Mouse (Mus musculus): ENCODE results near the gene Pea15a. TPM values are rescaled to one million over a fixed set of nuclear protein-coding genes. Genes with fewer than 3 reads are reported as not detected.

Pea15a gene
- total RNA-seq, 1 experiment from 2014 or later = 10.5 TPM

DNA sequence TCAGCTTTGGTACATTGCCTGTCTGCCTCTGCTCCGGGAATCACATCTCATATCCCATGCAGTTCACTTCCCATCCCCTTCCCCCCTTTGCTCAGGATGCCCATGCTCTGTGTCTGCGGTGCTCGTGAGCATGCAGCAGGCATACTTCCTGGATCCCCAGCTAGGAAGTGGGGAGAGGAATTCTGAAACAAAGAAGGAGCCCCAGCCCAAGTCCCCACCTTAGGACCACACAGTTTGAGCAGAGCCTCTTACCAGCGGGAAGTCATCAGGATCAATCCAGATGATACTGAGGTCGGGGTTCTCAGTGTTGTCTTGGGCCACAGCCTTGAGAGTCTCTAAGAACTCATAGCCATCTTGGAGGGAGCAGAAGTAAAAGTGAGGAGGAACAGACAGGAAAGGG is 6.2 kb upstream of the Pea15a start:
- no peak for ATAC-seq (replicated peaks in 1 of 2; ENCODE audit: insufficient read depth in 1 of 2, low FRiP score in 2 of 2, low TSS enrichment in 1 of 2, low read depth in 1 of 2, poor library complexity in 2 of 2, severe bottlenecking in 2 of 2)

DNA sequence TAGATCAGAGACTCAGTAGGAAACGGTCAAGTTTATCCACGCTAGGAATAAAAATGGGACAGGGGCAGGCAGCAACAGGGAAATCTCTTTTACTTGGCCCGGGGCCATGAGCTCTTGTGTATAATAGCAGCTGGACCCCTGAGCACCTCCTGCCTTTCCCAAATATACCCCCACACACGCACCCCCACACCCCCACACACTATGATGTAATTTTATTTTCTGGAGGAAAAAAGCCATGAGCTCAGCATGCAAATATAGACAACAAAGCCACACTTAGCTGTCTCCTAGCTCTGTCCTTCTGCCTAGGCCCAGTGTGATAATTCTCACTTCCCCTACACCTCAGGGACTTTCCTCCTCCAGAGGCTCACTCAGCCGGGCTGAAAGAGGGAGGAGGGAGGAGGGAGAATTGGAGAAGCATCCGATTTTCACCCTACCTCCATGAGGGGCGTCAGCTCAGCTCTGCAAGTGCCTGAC is 544 bp upstream of the Pea15a start:
- ATAC-seq (replicated peaks in 1 of 2; ENCODE audit: insufficient read depth in 1 of 2, low FRiP score in 2 of 2, low TSS enrichment in 1 of 2, low read depth in 1 of 2, poor library complexity in 2 of 2, severe bottlenecking in 2 of 2) = peak in 1 of 2 experiments; percentile 30; a peak in 1 of 4 replicates

DNA sequence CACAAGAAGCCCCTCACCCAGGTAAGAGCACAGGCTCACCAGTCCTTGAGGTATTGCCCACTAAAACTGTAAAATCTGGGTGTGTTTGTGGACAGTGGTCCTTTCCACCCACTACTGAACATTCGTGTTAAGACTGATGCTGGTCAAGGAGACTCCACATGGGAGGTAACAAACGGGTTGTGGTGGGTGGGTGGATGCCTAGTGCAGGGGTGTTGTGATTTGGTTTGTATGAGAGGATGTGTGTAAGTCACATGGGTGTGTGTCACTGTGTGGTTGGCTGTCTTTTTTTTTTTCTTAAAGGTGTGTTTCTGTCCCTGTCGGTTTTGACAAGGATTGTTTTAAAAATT is 890 bp downstream of the Pea15a start:
- ATAC-seq (replicated peaks in 1 of 2; ENCODE audit: insufficient read depth in 1 of 2, low FRiP score in 2 of 2, low TSS enrichment in 1 of 2, low read depth in 1 of 2, poor library complexity in 2 of 2, severe bottlenecking in 2 of 2) = peak in 1 of 2 experiments; percentile 42; a peak in 1 of 4 replicates

GRCm38 (mm10) chr1:172204814-172205740 is 1.5 kb downstream of the Pea15a start:
- no peak for ATAC-seq (replicated peaks in 1 of 2; ENCODE audit: insufficient read depth in 1 of 2, low FRiP score in 2 of 2, low TSS enrichment in 1 of 2, low read depth in 1 of 2, poor library complexity in 2 of 2, severe bottlenecking in 2 of 2)

DNA sequence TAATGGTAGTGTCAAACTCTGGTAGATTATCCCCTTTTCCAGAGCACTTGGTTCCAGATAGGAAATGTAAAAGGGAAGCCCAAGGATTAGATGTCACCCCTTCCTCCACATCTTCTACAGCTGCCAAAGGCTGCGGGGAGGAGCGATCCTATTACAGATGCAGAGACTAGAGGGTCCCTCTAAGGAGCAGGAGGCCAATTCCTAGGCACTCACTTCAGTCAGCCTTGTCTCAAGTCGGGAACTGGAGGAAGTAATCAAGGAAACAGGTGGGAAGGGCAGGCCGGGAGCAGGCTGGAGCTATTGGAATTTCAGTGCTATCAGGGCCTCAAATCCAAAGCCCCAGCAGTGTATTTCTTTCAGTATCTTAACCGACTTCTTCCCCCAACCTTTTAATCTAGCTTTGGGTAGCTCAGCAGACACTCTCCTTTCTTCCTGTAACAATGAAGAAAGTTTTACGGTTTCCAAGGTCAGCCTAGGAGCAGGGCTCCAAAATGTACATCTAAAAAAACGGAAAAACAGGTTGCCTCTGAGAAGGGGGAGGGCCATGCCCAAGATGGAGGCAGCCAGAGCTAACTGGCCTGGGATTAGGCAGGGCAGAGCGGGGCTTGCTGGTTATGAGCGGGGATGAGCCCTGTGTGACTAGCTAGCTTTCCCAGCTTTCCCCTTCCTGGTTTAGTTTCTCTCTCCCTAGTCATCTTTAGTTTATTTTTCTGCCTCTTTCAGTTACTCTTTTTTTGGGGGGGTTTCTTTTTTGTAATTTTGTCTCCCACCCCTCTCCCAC is 2.4 kb downstream of the Pea15a start:
- ATAC-seq (replicated peaks in 1 of 2; ENCODE audit: insufficient read depth in 1 of 2, low FRiP score in 2 of 2, low TSS enrichment in 1 of 2, low read depth in 1 of 2, poor library complexity in 2 of 2, severe bottlenecking in 2 of 2) = no peak

DNA sequence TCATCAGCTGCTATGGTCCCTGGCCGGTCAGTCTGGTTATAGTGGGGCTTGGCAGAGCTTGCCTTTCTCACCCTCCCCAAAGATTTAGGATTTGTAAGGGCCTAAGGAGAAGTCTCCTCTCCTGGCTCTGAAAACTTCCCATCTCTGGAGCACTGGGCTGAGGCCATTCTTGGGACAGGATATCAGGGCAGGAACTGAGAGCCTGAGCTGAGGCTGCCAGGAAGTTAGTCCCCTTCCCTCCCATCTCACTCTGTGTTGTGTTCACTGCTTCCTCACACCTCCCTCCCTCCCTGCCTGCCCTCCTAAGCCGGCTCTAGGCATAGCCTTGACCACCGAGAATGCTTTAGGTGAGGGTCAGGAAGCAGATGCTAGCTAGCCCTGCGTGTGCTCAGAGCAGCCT is 3.0 kb downstream of the Pea15a start:
- ATAC-seq (replicated peaks in 1 of 2; ENCODE audit: insufficient read depth in 1 of 2, low FRiP score in 2 of 2, low TSS enrichment in 1 of 2, low read depth in 1 of 2, poor library complexity in 2 of 2, severe bottlenecking in 2 of 2) = peak in 1 of 2 experiments; percentile 18; a peak in 1 of 4 replicates

DNA sequence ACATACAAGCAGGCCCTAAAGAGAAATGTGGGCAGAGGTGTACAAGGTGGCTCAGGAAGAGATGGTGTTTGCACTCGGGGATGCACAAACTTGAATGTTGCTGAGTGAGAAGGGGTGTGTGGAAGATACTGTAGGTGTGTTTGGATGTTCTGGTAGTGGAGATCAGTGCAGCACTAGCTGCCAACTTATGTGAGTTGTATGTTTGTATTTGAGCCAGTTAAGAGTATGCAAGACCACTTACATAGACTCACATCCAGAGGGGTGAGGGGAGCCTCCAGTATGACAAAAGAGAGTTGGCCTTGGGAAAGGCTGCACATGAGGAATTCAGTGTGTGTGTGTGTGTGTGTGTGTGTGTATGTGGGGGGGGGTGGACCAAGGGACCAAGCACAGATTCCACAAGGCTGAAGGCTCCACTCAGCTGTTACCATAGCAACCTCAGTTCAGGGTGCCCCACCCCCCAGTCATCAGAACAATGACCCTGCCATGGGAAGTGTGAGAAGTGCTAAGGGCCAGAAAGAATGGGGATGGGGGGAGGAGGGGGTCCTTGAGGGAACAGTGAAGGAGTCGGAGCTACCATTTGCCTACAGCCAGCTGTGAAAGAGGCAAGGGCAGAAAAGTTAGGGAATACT is 3.6 kb downstream of the Pea15a start:
- no peak for ATAC-seq (replicated peaks in 1 of 2; ENCODE audit: insufficient read depth in 1 of 2, low FRiP score in 2 of 2, low TSS enrichment in 1 of 2, low read depth in 1 of 2, poor library complexity in 2 of 2, severe bottlenecking in 2 of 2)

GRCm38 (mm10) chr1:172201967-172202880 is 4.4 kb downstream of the Pea15a start:
- no peak for ATAC-seq (replicated peaks in 1 of 2; ENCODE audit: insufficient read depth in 1 of 2, low FRiP score in 2 of 2, low TSS enrichment in 1 of 2, low read depth in 1 of 2, poor library complexity in 2 of 2, severe bottlenecking in 2 of 2)

DNA sequence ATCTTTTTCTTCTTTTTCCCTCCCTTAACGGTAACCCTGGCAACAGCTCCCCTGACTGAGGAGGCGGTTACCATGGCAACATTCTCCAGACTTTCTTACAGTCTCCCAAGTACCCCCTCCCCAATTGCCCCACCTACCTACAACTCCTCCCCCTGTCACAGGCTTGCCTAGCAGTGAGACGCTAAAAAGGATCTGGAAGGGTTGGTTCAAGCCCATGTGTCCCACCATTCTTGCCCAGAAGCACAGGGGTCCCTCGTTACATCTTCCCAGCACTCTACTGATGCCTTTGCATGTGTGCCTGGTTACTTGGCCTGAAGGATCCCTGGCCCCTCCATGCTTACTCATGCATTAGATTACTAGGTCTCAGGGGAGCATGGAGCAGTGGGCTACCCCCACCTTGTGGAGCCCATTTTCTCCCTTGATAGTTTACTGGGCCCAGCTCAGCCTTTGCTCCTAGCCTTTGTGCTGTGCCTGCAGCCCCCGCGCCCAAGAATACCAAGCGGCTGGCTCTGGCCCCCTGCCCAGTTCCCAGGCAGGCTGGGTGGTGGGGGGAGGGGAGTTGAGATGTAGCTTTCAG is 5.6 kb downstream of the Pea15a start:
- no peak for ATAC-seq (replicated peaks in 1 of 2; ENCODE audit: insufficient read depth in 1 of 2, low FRiP score in 2 of 2, low TSS enrichment in 1 of 2, low read depth in 1 of 2, poor library complexity in 2 of 2, severe bottlenecking in 2 of 2)

- no peak for ATAC-seq (replicated peaks in 1 of 2; ENCODE audit: insufficient read depth in 1 of 2, low FRiP score in 2 of 2, low TSS enrichment in 1 of 2, low read depth in 1 of 2, poor library complexity in 2 of 2, severe bottlenecking in 2 of 2)
These were observed 6.4 kb downstream of the Pea15a start for GRCm38 (mm10) chr1:172200161-172200560.

GRCm38 (mm10) chr1:172198996-172199395 is 7.6 kb downstream of the Pea15a start:
- no peak for ATAC-seq (replicated peaks in 1 of 2; ENCODE audit: insufficient read depth in 1 of 2, low FRiP score in 2 of 2, low TSS enrichment in 1 of 2, low read depth in 1 of 2, poor library complexity in 2 of 2, severe bottlenecking in 2 of 2)

DNA sequence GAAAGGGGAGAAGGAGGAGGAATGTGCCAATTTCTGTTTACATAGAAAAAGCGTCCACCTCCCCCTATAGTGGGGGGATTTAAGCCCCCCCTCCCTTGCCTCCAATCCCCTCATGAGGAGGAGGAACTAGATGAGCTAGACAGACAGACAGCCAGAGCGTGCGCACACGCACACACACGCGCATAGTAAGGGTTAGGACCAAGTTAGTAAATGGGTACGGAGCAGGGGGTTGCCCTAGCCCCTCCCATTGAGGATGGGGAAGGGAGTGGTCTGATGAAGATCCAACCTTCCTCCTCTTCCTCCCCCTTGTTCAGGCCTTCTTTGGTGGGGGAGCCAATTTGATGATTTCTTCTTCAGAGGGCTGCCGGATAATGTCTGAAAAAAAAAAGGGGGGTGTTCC is 8.3 kb downstream of the Pea15a start:
- ATAC-seq (replicated peaks in 1 of 2; ENCODE audit: insufficient read depth in 1 of 2, low FRiP score in 2 of 2, low TSS enrichment in 1 of 2, low read depth in 1 of 2, poor library complexity in 2 of 2, severe bottlenecking in 2 of 2) = no peak

DNA sequence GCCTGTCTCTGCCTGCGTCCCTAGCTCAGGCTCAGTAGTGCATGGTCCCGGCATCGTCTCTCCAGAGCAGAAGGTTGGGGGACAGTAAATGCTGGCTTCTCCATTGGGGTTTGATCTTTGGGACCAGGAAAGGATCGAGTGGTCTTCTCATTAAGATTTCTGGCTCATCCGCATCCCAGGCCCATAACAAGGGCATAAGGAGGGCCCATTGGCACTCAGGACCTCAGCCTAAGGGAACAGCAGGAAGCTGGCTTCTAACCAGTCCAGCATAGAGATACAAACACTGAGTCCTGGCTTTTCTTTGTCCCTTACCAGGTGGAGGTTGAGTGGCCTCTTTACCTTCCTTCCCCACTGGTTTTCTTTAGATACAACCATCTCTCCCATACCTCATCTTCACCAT is 8.8 kb downstream of the Pea15a start:
- ATAC-seq (replicated peaks in 1 of 2; ENCODE audit: insufficient read depth in 1 of 2, low FRiP score in 2 of 2, low TSS enrichment in 1 of 2, low read depth in 1 of 2, poor library complexity in 2 of 2, severe bottlenecking in 2 of 2) = no peak

DNA sequence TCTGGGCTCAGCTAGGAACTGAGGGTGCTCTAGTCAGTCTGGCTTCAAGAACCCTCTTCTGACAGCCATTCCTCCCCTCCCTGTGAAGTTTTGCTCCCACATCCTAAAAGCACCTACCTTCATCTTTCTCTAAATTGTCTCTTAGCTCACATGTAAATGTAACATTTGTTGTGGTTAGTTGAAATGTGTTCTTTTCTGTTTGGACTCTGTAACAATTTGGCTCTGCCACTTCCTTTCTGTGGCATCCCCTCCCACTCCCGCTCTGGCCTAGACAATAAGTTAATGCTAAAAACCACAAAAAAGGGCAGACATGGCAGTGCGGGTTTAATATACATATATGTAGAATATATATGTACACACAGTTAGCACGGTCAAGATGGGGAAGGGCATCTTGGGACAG is 9.5 kb downstream of the Pea15a start:
- ATAC-seq (replicated peaks in 1 of 2; ENCODE audit: insufficient read depth in 1 of 2, low FRiP score in 2 of 2, low TSS enrichment in 1 of 2, low read depth in 1 of 2, poor library complexity in 2 of 2, severe bottlenecking in 2 of 2) = no peak

GRCm38 (mm10) chr1:172194435-172194834 is 12.2 kb downstream of the Pea15a start:
- no peak for ATAC-seq (replicated peaks in 1 of 2; ENCODE audit: insufficient read depth in 1 of 2, low FRiP score in 2 of 2, low TSS enrichment in 1 of 2, low read depth in 1 of 2, poor library complexity in 2 of 2, severe bottlenecking in 2 of 2)

- no peak for ATAC-seq (replicated peaks in 1 of 2; ENCODE audit: insufficient read depth in 1 of 2, low FRiP score in 2 of 2, low TSS enrichment in 1 of 2, low read depth in 1 of 2, poor library complexity in 2 of 2, severe bottlenecking in 2 of 2)
These were observed 14.4 kb downstream of the Pea15a start for GRCm38 (mm10) chr1:172192217-172192616.

- no peak for ATAC-seq (replicated peaks in 1 of 2; ENCODE audit: insufficient read depth in 1 of 2, low FRiP score in 2 of 2, low TSS enrichment in 1 of 2, low read depth in 1 of 2, poor library complexity in 2 of 2, severe bottlenecking in 2 of 2)
These were observed 15.0 kb downstream of the Pea15a start for GRCm38 (mm10) chr1:172191578-172191977.
